Mouse (Mus musculus): ENCODE measurements around the gene Ccdc120. TPM values are rescaled to one million over a fixed set of nuclear protein-coding genes. Genes with fewer than 3 reads are reported as not detected.
"Not testable (repeated sequence)": the region's sequence is repeated elsewhere in the genome, so short reads cannot be mapped to it uniquely, and the experiment has no call there.

The Ccdc120 gene
- total RNA-seq, 1 experiment from 2014 or later, result 6.8 TPM

- peak; percentile 93 for ATAC-seq (replicated peaks; ENCODE audit: low read depth, poor library complexity, severe bottlenecking)
Observed at GRCm38 (mm10) chrX:7762137-7762920, 11.6 kb upstream of the Ccdc120 start, which contains the start of gene Tfe3. Gene Tfe3, plus strand, starts transcription at chrX:7762560.

- ATAC-seq (replicated peaks; ENCODE audit: low read depth, poor library complexity, severe bottlenecking), result peak; percentile 89
Observed at GRCm38 (mm10) chrX:7753627-7754026, 2.9 kb upstream of the Ccdc120 start.

DNA sequence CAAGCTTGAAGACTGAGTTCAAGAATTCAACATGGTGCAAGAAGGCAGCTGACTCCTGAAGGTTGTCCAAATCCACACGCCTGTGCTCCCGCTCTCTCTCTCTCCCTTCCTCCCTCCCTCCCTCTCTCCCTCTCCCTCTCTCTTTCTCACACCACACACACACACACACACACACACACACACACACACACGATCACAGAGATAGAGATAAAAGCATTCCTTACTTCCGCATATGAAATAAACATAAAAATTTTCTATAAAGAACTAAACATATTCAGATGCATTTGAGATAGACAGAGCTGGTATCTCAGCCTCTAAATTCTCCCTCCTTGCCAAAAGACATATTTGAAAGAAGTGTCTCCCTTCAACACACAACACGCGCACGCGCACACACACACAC, 5.3 kb downstream of the Ccdc120 start:
- no peak for ATAC-seq (replicated peaks; ENCODE audit: low read depth, poor library complexity, severe bottlenecking)

- no peak for ATAC-seq (replicated peaks; ENCODE audit: low read depth, poor library complexity, severe bottlenecking)
Observed at GRCm38 (mm10) chrX:7744940-7745339, 5.8 kb downstream of the Ccdc120 start.

GRCm38 (mm10) chrX:7743470-7743869, 7.2 kb downstream of the Ccdc120 start:
- ATAC-seq (replicated peaks; ENCODE audit: low read depth, poor library complexity, severe bottlenecking), result peak; percentile 62; the same call in 1 of the 2 replicates

DNA sequence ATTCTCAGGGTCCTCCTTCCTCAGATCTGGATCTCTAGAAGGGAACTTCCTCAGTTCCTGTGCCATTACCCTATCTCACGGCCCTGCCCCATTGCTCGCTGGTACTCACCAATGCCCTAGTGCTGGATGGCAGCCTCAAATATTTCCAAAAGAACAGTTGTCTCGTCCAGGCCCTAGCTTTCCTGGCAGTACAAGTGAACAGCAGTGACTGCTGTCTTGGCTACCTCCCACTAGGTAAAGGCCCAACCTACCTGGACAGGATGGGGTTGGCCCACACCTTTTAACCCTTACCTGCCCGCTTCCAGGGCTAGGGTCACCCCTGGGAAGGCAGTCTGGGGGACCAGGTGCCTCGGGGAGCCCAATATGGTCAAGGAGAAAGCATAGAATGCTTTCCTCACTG, 9.6 kb downstream of the Ccdc120 start:
- no peak for ATAC-seq (replicated peaks; ENCODE audit: low read depth, poor library complexity, severe bottlenecking)

GRCm38 (mm10) chrX:7740082-7740819, 10.5 kb downstream of the Ccdc120 start:
- ATAC-seq (replicated peaks; ENCODE audit: low read depth, poor library complexity, severe bottlenecking), result no peak

DNA sequence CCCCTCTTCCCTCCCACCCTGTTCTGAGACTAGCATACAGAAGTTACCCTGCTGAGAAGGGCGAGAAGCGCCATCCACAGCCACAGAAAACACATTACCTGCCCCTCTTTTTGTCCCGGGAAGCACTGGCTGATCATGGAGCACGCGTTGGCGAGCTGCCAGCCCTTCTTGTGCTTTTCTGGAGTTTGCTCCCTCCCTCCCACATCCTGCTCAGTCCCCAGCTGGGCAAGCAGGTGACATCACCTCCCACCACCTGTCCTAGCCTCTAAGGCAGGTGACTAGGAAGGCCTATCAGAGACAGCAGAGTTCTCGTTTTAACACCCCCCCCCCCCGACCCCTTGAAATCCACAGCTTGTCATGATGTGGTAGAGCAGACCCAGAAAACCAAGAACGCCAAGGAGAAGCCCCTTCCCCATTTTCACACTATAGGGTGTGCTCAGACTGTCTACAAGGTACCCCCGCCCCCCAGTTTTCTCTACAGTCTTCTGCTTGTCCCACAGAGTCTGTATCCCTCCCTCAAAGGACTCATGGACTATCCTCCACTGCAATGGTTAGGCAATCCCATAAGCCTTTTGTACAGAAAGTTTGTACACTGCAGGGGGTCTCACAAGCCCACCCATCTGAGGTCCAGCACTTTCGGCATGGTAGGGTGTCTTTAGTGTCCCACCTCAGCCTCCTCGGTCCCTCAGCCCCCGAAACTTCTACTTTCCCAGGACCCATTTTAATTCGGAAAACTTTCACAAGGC, 11.2 kb downstream of the Ccdc120 start:
- ATAC-seq (replicated peaks; ENCODE audit: low read depth, poor library complexity, severe bottlenecking), result no peak

- ATAC-seq (replicated peaks; ENCODE audit: low read depth, poor library complexity, severe bottlenecking), result peak; percentile 99
Observed at GRCm38 (mm10) chrX:7733571-7734156, 17.0 kb downstream of the Ccdc120 start.

- ATAC-seq (replicated peaks; ENCODE audit: low read depth, poor library complexity, severe bottlenecking), result no peak
Observed at GRCm38 (mm10) chrX:7728922-7729265, 21.8 kb downstream of the Ccdc120 start.

GRCm38 (mm10) chrX:7728215-7728921, 22.3 kb downstream of the Ccdc120 start, which contains the start of gene Praf2:
Gene Praf2, plus strand, starts transcription at chrX:7728439.
- ATAC-seq (replicated peaks; ENCODE audit: low read depth, poor library complexity, severe bottlenecking), result peak; percentile 98

GRCm38 (mm10) chrX:7727176-7727575, 23.5 kb downstream of the Ccdc120 start:
- no peak for ATAC-seq (replicated peaks; ENCODE audit: low read depth, poor library complexity, severe bottlenecking)

DNA sequence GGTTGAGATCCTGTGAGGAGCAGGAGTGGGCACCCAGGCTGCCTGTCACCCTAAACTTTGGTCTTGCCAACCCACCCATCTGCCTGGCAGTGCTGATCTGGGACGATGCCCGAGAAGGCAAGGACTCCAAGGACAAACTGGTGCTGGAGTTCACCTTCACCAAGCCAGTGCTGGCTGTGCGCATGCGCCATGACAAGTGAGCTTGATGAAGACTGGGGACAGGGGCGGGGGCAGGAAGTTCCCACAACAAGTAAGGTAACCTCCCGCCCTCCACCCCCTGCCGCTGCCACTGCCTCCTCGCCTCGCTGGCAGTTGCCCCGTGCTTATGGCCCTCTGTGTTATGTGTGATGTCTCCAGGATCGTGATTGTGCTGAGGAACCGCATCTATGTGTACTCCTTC, 24.9 kb downstream of the Ccdc120 start:
- no peak for ATAC-seq (replicated peaks; ENCODE audit: low read depth, poor library complexity, severe bottlenecking)

DNA sequence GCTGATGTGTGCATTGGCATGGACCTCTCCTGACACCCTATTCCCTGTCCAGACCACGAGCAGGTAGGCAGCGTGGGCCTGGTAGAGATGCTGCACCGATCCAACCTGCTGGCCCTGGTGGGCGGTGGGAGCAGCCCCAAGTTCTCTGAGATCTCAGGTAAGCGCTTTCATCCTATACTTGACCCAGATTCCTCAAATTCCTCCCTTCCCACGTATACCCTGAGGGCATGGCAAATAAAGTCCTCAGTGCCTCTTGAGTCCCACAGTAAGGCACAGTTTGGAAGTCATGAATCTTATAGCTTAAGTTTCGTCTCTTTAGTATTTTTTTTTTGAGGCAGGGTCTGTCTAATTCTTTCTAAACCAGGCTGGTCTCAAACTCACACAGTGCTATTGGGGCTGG, 26.6 kb downstream of the Ccdc120 start:
- ATAC-seq (replicated peaks; ENCODE audit: low read depth, poor library complexity, severe bottlenecking), result no peak

DNA sequence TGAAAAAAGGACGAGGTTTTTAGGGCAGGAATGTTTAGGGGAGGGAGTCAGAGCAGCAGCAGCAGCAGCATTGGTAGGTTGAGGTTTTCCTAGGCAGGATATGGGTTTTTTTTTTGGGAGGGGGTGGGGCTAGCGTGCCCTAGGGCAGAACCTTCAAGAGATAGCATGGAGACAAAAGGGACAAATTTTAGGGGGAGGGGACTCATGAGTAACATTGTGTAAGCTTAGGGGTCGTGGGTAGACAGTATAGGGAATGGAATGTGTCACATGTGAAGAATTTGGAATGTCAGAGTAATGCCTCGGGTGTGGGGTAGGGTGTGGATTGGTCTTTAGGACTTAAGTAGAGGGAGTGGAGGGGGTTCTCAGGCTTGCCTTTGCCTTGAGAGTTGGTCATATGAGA, 28.0 kb downstream of the Ccdc120 start:
- no peak for ATAC-seq (replicated peaks; ENCODE audit: low read depth, poor library complexity, severe bottlenecking)

- ATAC-seq (replicated peaks; ENCODE audit: low read depth, poor library complexity, severe bottlenecking), result no peak
Observed at GRCm38 (mm10) chrX:7722282-7722611, 28.5 kb downstream of the Ccdc120 start.

- ATAC-seq (replicated peaks; ENCODE audit: low read depth, poor library complexity, severe bottlenecking), result peak; percentile 98
Observed at GRCm38 (mm10) chrX:7721514-7722281, 29.0 kb downstream of the Ccdc120 start, which contains the start of gene Gm45208. Gene Gm45208, plus strand, starts transcription at chrX:7722245.

DNA sequence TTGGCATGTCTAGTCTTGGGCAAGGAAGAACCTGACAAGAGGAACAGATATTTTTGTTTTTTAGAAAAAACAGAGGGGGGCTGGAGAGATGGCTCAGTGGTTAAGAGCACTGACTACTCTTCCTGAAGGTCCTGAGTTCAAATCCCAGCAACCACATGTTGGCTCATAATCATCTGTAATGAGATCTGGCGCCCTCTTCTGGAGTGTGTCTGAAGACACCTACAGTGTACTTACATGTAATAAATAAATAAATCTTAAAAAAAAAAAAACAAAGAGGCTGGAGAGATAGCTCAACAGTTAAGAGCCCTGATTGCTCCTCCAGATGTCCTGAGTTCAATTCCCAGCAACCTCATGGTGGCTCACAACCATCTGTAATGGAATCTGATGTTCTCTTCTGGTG, 34.6 kb downstream of the Ccdc120 start:
- not testable (repeated sequence) for ATAC-seq (replicated peaks; ENCODE audit: low read depth, poor library complexity, severe bottlenecking)
